Mouse (Mus musculus) induced T-regulatory cell, adult 2 months (primary cell): ENCODE results near the gene Drosha.
"Not testable (repeated sequence)": the region's sequence is repeated elsewhere in the genome, so short reads cannot be mapped to it uniquely, and the experiment has no call there.

Experiments
- DNase-seq: peaks from one replicate; pipeline ENCODE4 v3.0.0-alpha.2; 2012; ENCODE audit warnings: low read depth

Drosha gene

GRCm38 (mm10) chr15:12937326-12937725, 112.7 kb downstream of the Drosha start:
- DNase-seq, result not testable (repeated sequence)

- no peak for DNase-seq
Observed at GRCm38 (mm10) chr15:12941106-12941505, 116.5 kb downstream of the Drosha start.

GRCm38 (mm10) chr15:12941651-12942180, 117.1 kb downstream of the Drosha start:
- no peak for DNase-seq

- DNase-seq, result no peak
Observed at GRCm38 (mm10) chr15:12942424-12942823, 117.8 kb downstream of the Drosha start.

GRCm38 (mm10) chr15:12958051-12958450, 133.4 kb downstream of the Drosha start:
- DNase-seq, result no peak

- DNase-seq, result no peak
Observed at GRCm38 (mm10) chr15:12962179-12962578, 137.6 kb downstream of the Drosha start.

GRCm38 (mm10) chr15:12965209-12965608, 140.6 kb downstream of the Drosha start:
- no peak for DNase-seq

- DNase-seq, result no peak
Observed at GRCm38 (mm10) chr15:12968815-12969214, 144.2 kb downstream of the Drosha start.

- DNase-seq, result no peak
Observed at GRCm38 (mm10) chr15:12972441-12972840, 147.8 kb downstream of the Drosha start.
